Mouse (Mus musculus) megakaryocyte, embryonic 14.5 days (primary cell): Measurements from ENCODE around the gene H2-K1.

Experiments used
- FLI1 ChIP-seq: IDR thresholded peaks from 2 replicates; pipeline ENCODE4 v1.6.1; 2012; ENCODE audit warnings: low read length, inconsistent platforms, mixed read lengths
- GATA1 ChIP-seq: IDR thresholded peaks from 3 replicates; pipeline ENCODE4 v1.6.1; 2012; ENCODE audit warnings: mixed read lengths, low read length, inconsistent platforms, borderline replicate concordance

- TF ChIP-seq GATA1 (no peak), FLI1 (no peak)
These were observed 26.1 kb upstream of the H2-K1 start for GRCm38 (mm10) chr17:34026221-34026620.
